Mouse (Mus musculus) midbrain, postnatal 0 days (tissue): Measurements from ENCODE around the gene Hs3st4. TPM values are rescaled to one million over a fixed set of nuclear protein-coding genes. Genes with fewer than 3 reads are reported as not detected.

Experiments used
- ATAC-seq: fragments of 200-750 bp; cut with Nextera tagmentation; 2 replicates; pipeline ENCODE4 v1.8.0; 2017; ENCODE audit warnings: moderate number of reproducible peaks, mild to moderate bottlenecking, moderate TSS enrichment, moderate library complexity; ENCODE audit not compliant: low FRiP score
- DNase-seq: peaks from one replicate; pipeline ENCODE4 v3.0.0-alpha.2; 2015; ENCODE audit warnings: low spot score
- H3K27ac ChIP-seq: fragments of 300-500 bp; sonication (generic); 2 replicates; pipeline ENCODE4 v1.5.1; 2014; ENCODE audit warnings: low read depth, mild to moderate bottlenecking, low read length, mixed read lengths
- H3K27me3 ChIP-seq: fragments of 300-500 bp; sonication (generic); 2 replicates; pipeline ENCODE4 v1.6.1; 2014; ENCODE audit warnings: low read length, control low read depth, mixed read lengths; ENCODE audit not compliant: insufficient read depth
- H3K36me3 ChIP-seq: fragments of 300-500 bp; sonication (generic); 2 replicates; pipeline ENCODE4 v1.6.1; 2014; ENCODE audit warnings: low read length, control low read depth, mixed read lengths; ENCODE audit not compliant: insufficient read depth
- H3K4me1 ChIP-seq: fragments of 300-500 bp; sonication (generic); 2 replicates; pipeline ENCODE4 v1.6.1; 2014; ENCODE audit warnings: mild to moderate bottlenecking, control low read depth, antibody characterized with exemption, low read length, mixed read lengths; ENCODE audit not compliant: insufficient read depth
- H3K4me2 ChIP-seq: fragments of 300-500 bp; sonication (generic); 2 replicates; pipeline ENCODE4 v1.6.1; 2014; ENCODE audit warnings: low read depth, mild to moderate bottlenecking, low read length, mixed read lengths; ENCODE audit not compliant: poor library complexity, severe bottlenecking
- H3K4me3 ChIP-seq: fragments of 300-500 bp; sonication (generic); 2 replicates; pipeline ENCODE4 v1.5.1; 2014; ENCODE audit warnings: low read depth, mild to moderate bottlenecking, low read length, moderate library complexity
- H3K9ac ChIP-seq: fragments of 300-500 bp; sonication (generic); replicated peaks from 2 replicates; pipeline ENCODE4 v1.6.1; 2014; ENCODE audit warnings: mild to moderate bottlenecking, low read length, moderate library complexity, mixed read lengths; ENCODE audit not compliant: poor library complexity, severe bottlenecking
- H3K9me3 ChIP-seq: fragments of 300-500 bp; sonication (generic); 2 replicates; pipeline ENCODE4 v1.6.1; 2016; ENCODE audit warnings: low read length, control low read depth
- CTCF ChIP-seq: IDR thresholded peaks from 2 replicates; pipeline ENCODE4 v1.5.1; 2016; ENCODE audit warnings: antibody characterized with exemption, mild to moderate bottlenecking
- WGBS: fragments of 180-500 bp; shearing (Covaris S2); extraction: QIAGEN DNeasy Blood & Tissue Kit; methylation state at CpG from one replicate; pipeline ENCODE4 v1.1.7; 2014; 5-methylcytosine and 5-hydroxymethylcytosine counted together
- polyA plus RNA-seq: library from polyadenylated mRNA; unstranded; fragments of >200 nt; fragmentation: Nextera tagmentation; extraction: Ambion mirVana; gene quantifications from 2 replicates; pipeline ENCODE4 v1.2.1, GENCODE M21; 2015
- total RNA-seq: library from RNA; depleted of rRNA; stranded (reverse); fragments of >200 nt; gene quantifications from 2 replicates; pipeline ENCODE4 v1.2.3, GENCODE M21; 2014

Hs3st4 gene
- total and polyA plus RNA-seq, 2 experiments from 2014 or later = 22.5 to 38.6 TPM

- DNase-seq = no peak
- no peak overlapping the region for H3K27ac ChIP-seq
- H3K27me3 ChIP-seq = no peaks in the 10 kb centered on the region
- WGBS = 18% methylated on average over 7 of the region's 7 CpGs
- no peaks in the 10 kb centered on the region for H3K9me3 ChIP-seq
- no peaks in the 10 kb centered on the region; the same call in 1 of the 2 replicates for H3K4me1 ChIP-seq
- no peak for ATAC-seq
- TF ChIP-seq CTCF = no peak
- H3K4me3 ChIP-seq = no peak overlapping the region
- H3K36me3 ChIP-seq = no peaks in the 10 kb centered on the region
- no peak overlapping the region for H3K4me2 ChIP-seq
- H3K9ac ChIP-seq = no peak overlapping the region
These were observed 257.4 kb downstream of the Hs3st4 start for GRCm38 (mm10) chr7:124239903-124240647.

DNA sequence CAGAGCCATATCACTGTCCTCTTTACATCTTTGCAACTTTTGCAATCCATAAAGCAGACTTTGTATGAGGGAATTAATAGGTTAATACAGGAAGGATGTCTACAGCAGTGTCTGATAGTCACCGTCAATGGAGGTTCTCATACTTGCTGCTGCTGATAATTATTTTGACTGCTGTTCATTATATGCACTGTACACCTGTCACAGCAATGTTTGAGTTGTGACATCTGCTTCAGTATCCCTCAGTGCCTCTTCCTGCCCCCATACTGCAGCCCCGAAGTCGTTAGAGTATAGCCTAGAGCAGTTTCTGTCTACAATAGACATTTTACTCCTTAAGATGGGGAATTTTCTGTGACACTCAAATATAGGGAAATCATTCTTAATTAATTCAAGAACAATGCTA, 267.2 kb downstream of the Hs3st4 start:
- no peaks in the 10 kb centered on the region for H3K4me1 ChIP-seq
- no peak overlapping the region for H3K4me3 ChIP-seq
- no peak for TF ChIP-seq CTCF
- 56% methylated on average over 3 of the region's 3 CpGs for WGBS
- ATAC-seq (no peak; the same call in 1 of the 2 replicates), DNase-seq (no peak)
- no peak overlapping the region for H3K9ac ChIP-seq
- H3K4me2 ChIP-seq = no peak overlapping the region
- no peak overlapping the region for H3K27ac ChIP-seq
- H3K36me3 ChIP-seq = no peaks in the 10 kb centered on the region
- no peaks in the 10 kb centered on the region for H3K27me3 ChIP-seq
- no peaks in the 10 kb centered on the region for H3K9me3 ChIP-seq

- Histone ChIP-seq H3K4me1 (no peaks in the 10 kb centered on the region), H3K4me2 (no peak overlapping the region), H3K36me3 (no peaks in the 10 kb centered on the region), H3K9ac (no peak overlapping the region), H3K27ac (no peak overlapping the region), H3K27me3 (no peaks in the 10 kb centered on the region), H3K9me3 (no peaks in the 10 kb centered on the region), H3K4me3 (no peak overlapping the region)
- no peak for ATAC-seq
- 81% methylated on average over 1 of the region's 1 CpGs for WGBS
- no peak for DNase-seq
- TF ChIP-seq CTCF = no peak
These were observed 267.9 kb downstream of the Hs3st4 start for GRCm38 (mm10) chr7:124250566-124250965.

- no peak overlapping the region for H3K4me3 ChIP-seq
- no peak for DNase-seq
- no peak overlapping the region for H3K27ac ChIP-seq
- TF ChIP-seq CTCF = no peak
- ATAC-seq = no peak
- H3K9ac ChIP-seq = no peak overlapping the region
- WGBS = 53% methylated on average over 3 of the region's 3 CpGs
- H3K4me1 ChIP-seq = no peaks in the 10 kb centered on the region
- H3K4me2 ChIP-seq = no peak overlapping the region
- H3K27me3 ChIP-seq = no peaks in the 10 kb centered on the region
- H3K9me3 ChIP-seq = no peaks in the 10 kb centered on the region
- H3K36me3 ChIP-seq = no peaks in the 10 kb centered on the region
These were observed 275.8 kb downstream of the Hs3st4 start for GRCm38 (mm10) chr7:124258419-124258818.

DNA sequence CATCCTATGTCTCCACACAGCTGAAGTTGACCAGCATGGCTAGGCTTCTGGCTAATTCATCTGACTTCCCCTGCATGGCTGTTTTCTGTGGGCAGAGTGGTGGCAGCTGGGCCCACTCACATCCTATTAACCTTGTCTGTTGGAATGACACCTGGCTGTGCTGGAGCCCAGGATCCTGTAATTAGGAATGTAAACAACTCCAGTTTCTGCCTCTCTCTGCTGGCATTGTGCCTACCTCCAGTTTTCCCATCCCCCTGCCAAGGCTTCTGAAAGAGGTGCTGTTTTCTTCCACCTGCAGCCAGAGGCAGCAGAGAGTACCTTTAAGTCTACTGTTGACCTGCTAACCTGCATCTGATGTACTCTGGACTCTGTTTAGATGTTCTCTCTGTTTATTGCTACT, 288.1 kb downstream of the Hs3st4 start:
- no peak for ATAC-seq
- no peak overlapping the region for H3K27ac ChIP-seq
- peak; percentile 80 for DNase-seq

DNA sequence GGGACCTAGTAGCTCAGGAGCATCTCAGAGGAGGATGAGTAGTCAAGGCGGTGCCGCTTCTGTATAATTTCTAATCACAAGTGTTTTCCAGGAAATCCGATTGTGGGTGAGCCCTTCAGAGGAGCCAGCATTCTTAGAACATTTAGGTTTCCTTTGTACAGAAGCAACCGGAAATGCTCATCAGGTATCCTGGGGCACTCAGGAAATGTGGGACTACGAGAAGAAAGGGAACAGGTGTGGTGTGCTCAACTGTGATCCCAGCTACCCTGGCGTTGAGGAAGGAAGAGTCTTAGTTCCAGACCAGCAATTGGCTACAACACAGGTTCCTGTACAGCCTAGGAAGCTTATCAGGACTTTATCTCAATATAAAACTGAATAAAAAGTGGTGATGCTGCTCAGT, 307.2 kb downstream of the Hs3st4 start:
- ATAC-seq (no peak), DNase-seq (no peak)
- H3K36me3 ChIP-seq = no peaks in the 10 kb centered on the region
- no peak for TF ChIP-seq CTCF
- H3K9ac ChIP-seq = no peak overlapping the region
- H3K27me3 ChIP-seq = no peaks in the 10 kb centered on the region
- WGBS = 68% methylated on average over 6 of the region's 6 CpGs
- no peak overlapping the region for H3K27ac ChIP-seq
- H3K4me2 ChIP-seq = no peak overlapping the region
- H3K9me3 ChIP-seq = no peaks in the 10 kb centered on the region
- 0 out of 2 replicates have a peak, but pooled peaks cover 5% of the 10 kb centered on the region for H3K4me1 ChIP-seq
- H3K4me3 ChIP-seq = no peak overlapping the region

More for the DNA sequence above, 288.1 kb downstream of the Hs3st4 start:
- Histone ChIP-seq H3K27me3 (no peaks in the 10 kb centered on the region), H3K36me3 (no peaks in the 10 kb centered on the region), H3K4me3 (no peak overlapping the region), H3K4me1 (no peaks in the 10 kb centered on the region), H3K9ac (no peak overlapping the region), H3K9me3 (no peaks in the 10 kb centered on the region), H3K4me2 (no peak overlapping the region)
- peak; percentile 62 for TF ChIP-seq CTCF
